Mouse (Mus musculus): ENCODE measurements around the gene Gm17019. TPM values are rescaled to one million over a fixed set of nuclear protein-coding genes. Genes with fewer than 3 reads are reported as not detected.

Gene Gm17019
- not detected in 2 replicates for polyA plus RNA-seq (2012; rRNA removed)

GRCm38 (mm10) chr5:15032898-15033297 is at the start of gene Gm17019:
Gene Gm17019 (minus strand): TSS chr5:15032998.

Other genes starting within 250 kb of the Gm17019 start
- not detected in 2 replicates for gene Gm9758, start 118.1 kb downstream of the Gm17019 start, polyA plus RNA-seq (2012; rRNA removed)
- gene Speer4e, start 94.6 kb downstream of the Gm17019 start, polyA plus RNA-seq (2012; rRNA removed): not detected in 2 replicates
- gene Gm10354, start 54.1 kb downstream of the Gm17019 start, polyA plus RNA-seq (2012; rRNA removed): not detected in 2 replicates